Mouse (Mus musculus) ovary, adult 18-20 months (tissue): Measurements from ENCODE around the gene Eomes.

Experiments used
- DNase-seq: peaks from one replicate; pipeline ENCODE4 v3.0.0; 2022; ENCODE audit warnings: low spot score, mixed read lengths

The Eomes gene

DNA sequence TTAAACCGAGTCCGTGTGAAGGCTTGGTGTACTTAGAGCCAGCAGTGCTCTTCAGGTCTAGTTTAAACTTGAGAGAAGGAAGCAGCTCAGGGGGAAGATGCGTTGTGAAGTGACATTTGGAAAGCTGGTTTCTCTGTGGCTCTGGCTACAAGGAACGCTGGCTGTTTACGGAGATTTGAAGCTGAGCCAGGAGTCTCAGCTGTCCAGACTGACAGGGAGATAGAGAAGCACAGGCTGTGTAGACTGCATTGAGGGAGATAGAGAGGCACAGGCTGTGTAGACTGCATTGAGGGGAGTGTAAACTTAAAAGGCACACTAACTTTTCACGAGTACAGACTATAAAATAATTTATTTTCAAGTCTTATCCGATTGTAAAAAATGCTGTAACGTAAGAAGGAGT is 42.0 kb downstream of the Eomes start:
- DNase-seq, result no peak

DNA sequence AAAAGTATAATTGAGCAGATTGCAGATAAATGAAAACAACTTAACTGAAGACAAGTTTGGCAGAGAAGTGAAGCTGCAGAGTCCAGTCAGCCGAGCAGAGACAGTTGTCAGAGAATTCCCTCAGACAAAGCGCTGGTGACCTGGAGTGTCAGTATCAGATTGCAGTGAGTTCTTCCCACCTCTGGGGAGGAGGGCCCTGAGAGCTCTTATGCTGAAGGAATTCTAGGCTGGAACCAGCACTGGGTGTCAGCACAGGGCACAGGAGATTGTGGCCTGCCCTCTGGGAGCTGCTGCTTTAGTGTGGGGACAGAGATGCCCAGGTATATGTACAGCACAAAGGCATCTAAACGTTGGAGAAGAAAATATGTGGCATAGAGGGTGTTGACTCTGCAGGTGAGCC is 42.8 kb downstream of the Eomes start:
- DNase-seq, result no peak

DNA sequence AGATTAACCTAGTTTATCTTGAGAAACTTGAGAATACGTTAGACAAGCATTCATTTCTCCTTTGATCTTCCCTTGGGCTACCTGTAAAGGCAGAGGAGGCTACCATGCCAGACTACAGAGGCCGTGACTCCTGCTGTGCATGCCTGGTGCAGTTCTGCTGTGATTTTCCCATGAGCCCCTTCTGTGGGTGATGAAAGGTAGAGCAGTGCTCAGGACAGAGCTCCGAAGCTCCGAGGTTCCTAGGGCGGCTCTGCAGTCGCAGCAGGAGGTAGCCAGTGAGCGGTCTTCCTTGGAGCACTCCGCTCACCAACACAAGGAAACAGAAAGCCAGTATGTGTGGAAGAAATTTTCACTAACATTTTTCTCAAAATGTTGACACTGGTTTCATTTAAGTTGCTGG is 43.6 kb downstream of the Eomes start:
- no peak for DNase-seq

DNA sequence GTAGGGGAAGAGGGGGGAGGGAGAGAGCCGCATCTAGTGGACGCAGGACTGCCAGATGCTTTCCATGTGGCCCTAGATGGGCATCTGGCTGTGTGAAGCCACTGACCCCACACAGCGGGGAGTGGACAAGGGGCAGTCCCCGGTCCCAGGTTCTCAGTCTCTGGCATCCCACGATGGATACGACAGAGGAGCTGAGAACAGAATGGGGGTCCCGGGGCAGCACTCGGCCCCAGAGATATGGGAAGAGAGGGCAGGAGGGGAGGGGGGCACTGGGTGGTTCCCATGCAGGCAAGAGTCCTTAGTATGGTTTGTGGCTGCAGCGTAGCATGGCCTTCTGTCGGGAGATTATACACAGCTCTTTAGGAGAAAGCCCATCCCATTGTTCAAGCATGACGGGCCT is 45.7 kb downstream of the Eomes start:
- DNase-seq, result no peak

DNA sequence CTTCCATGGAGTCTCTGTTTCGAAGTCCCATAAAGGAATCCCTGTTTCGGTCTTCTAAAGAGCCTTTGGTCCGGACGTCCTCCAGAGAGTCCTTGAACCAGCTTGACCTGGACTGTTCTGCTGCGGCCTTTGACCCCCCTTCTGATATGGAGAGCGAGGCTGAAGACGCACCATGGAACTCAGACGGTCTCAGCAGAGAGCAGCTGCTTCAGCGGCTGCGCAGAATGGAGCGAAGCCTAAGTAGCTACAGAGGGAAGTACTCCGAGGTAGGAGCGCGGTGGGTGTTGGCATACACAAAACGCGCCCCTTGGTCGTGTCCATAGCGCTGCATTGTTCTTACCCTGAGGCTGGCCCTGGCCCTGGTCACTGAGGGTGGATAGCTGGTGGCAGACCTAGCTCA is 49.0 kb downstream of the Eomes start:
- no peak for DNase-seq

DNA sequence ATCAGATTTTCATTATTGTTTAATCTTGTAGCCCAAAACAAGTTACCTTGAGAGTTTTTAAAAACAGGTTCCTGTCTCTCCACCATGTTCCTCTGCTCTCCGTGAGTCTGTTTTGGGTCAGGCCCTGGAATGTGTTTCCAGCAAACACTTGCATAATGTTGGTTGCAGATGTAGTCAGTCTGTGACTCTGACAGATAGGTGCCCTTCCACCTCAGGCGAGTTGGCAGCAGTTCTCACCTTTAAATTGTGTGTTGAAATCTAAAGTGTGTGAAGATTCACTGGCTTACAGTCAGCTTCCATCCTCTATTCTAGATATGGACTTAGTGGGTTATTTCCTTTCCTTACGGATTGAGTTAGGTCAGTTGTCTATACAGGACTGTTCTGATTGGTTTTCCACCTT is 51.8 kb downstream of the Eomes start:
- no peak for DNase-seq

DNA sequence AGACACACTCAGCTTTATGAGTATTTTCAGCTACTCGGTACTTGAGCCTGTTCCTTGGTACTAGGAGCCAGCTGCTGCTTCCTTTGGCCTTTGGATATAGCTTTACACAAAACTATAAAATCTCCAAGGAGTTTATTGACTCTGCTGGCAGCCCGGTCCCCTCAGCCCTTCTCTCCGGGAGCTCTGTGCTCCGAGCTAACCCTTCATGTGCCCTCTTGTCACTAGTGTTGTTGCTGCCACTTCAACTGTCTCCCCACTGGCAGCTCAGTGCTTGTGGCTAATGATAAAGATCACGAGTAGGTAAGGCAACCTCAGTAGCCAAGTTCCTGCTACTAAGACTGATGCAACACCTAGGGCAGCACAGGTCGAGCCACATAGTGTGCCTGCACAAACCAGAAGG is 52.7 kb downstream of the Eomes start:
- DNase-seq, result no peak

DNA sequence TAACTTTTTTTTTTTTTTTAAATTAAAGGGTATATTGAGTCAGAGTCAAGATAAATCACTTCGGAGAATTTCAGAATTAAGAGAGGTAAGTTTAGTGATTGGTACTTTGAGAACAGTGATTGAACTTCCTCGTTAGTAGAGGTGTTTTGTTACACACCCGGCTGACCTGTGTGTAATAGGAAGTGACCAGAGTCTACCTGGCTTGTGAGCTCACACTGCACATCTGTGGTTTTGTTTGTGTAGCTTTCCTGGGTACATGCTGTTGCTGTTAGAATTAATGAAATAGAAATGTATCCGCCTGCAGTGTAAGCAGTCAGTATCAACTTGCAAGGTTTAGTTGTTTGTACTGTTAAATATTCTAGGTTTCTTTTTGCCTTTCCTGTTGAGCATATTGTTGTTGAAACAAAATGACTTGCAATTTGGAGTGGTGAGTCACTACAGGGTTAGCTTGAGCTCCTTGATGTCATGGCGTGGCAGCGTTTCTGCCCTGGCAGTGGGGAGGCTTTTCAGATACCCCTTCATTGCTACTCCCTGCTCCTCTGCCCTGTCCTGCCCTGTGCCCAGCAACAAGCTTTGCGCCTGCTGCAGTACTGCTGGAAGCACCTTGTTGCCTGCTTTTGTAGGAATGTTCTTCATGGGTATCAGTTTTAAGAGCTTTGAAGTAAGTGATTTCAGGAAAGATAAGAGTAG is 54.6 kb downstream of the Eomes start:
- DNase-seq, result no peak
